ENCODE assay signal across 9 mouse cellular contexts in genomic region chr14:37271015-37271933, GRCm38 (mm10).
DNase-seq lines count a peak whose midpoint lies in the region; ATAC-seq and TF ChIP-seq lines count a peak whose summit lies in the region.
"Had no signal": no experiment of that assay in that cellular context is flagged by ENCODE, and none has a peak within 500 bp of the region (broad histone marks: within the 10 kb centered on the region; RNA-seq: fewer than 3 reads in every experiment).

No protein-coding gene starts in this region.

- H3K4me3 ChIP-seq in forebrain, embryonic 13.5 days: no peak overlapping the region
- no peak overlapping the region for H3K4me3 ChIP-seq in limb, embryonic 14.5 days (replicated peaks; ENCODE audit: low read length)
- H3K4me3 ChIP-seq in neural tube, embryonic 15.5 days (replicated peaks): no peak overlapping the region

- no peaks in the 10 kb centered on the region for H3K27me3 ChIP-seq in forebrain, embryonic 13.5 days
- H3K27me3 ChIP-seq in limb, embryonic 14.5 days (ENCODE audit: control insufficient read depth, insufficient read depth, low read length): no peaks in the 10 kb centered on the region
- no peaks in the 10 kb centered on the region for H3K27me3 ChIP-seq in neural tube, embryonic 15.5 days (replicated peaks)

- H3K4me2 ChIP-seq in forebrain, embryonic 13.5 days: no peak overlapping the region
- no peak overlapping the region for H3K4me2 ChIP-seq in limb, embryonic 14.5 days (replicated peaks; ENCODE audit: low read depth, low read length, severe bottlenecking)
- no peak overlapping the region for H3K4me2 ChIP-seq in neural tube, embryonic 15.5 days

- H3K27ac ChIP-seq in forebrain, embryonic 13.5 days: 0 out of 2 replicates have a peak overlapping the region, but pooled peaks have one; percentile 22
- H3K27ac ChIP-seq in limb, embryonic 14.5 days (replicated peaks; ENCODE audit: low read depth, low read length): no peak overlapping the region
- H3K27ac ChIP-seq in neural tube, embryonic 15.5 days (replicated peaks): peak overlapping the region; percentile 43

- no peaks in the 10 kb centered on the region for H3K36me3 ChIP-seq in forebrain, embryonic 13.5 days (ENCODE audit: poor library complexity, severe bottlenecking)
- no peaks in the 10 kb centered on the region for H3K36me3 ChIP-seq in limb, embryonic 14.5 days (ENCODE audit: control insufficient read depth, insufficient read depth, low read length)
- no peaks in the 10 kb centered on the region for H3K36me3 ChIP-seq in neural tube, embryonic 15.5 days

- no peak overlapping the region for H3K9ac ChIP-seq in forebrain, embryonic 13.5 days
- no peak overlapping the region for H3K9ac ChIP-seq in limb, embryonic 14.5 days (ENCODE audit: low read depth, low read length, severe bottlenecking)
- no peak overlapping the region for H3K9ac ChIP-seq in neural tube, embryonic 15.5 days (replicated peaks)

- intact Hi-C loops in left cerebral cortex, postnatal 4 days (cut with DNase I): no loop called here

- no peaks in the 10 kb centered on the region for H3K9me3 ChIP-seq in forebrain, embryonic 13.5 days (replicated peaks)
- no peaks in the 10 kb centered on the region for H3K9me3 ChIP-seq in limb, embryonic 14.5 days (ENCODE audit: control insufficient read depth, low read length)
- no peaks in the 10 kb centered on the region for H3K9me3 ChIP-seq in neural tube, embryonic 15.5 days (replicated peaks)

- H3K4me1 ChIP-seq in forebrain, embryonic 13.5 days: peaks cover 12% of the 10 kb centered on the region
- H3K4me1 ChIP-seq in limb, embryonic 14.5 days (ENCODE audit: control insufficient read depth, insufficient read depth, low read length): peaks cover 5% of the 10 kb centered on the region; the same call in 1 of the 2 replicates
- peaks cover 16% of the 10 kb centered on the region for H3K4me1 ChIP-seq in neural tube, embryonic 15.5 days

- peak; percentile 50 for DNase-seq in left cerebral cortex, postnatal 4 days
- DNase-seq in left cerebral cortex, adult 11 months (ENCODE audit: low spot score): no peak
- DNase-seq in limb, embryonic 14.5 days (ENCODE audit: low spot score): peak; percentile 33
- no peak for DNase-seq in frontal cortex, postnatal 36 days (ENCODE audit: low spot score in 2 of 2)
- no peak for DNase-seq in cerebellum, adult 9-11 months

- ATAC-seq in forebrain, embryonic 13.5 days: peak; percentile 79; the same call in 1 of the 2 replicates
- peak; percentile 70 for ATAC-seq in limb, embryonic 14.5 days (ENCODE audit: low FRiP score, low read depth)
- ATAC-seq in neural tube, embryonic 15.5 days (ENCODE audit: low FRiP score): peak; percentile 63; the same call in 1 of the 2 replicates
- no peak for ATAC-seq in erythroblast, adult 5-6 weeks (replicated peaks; ENCODE audit: low FRiP score, poor library complexity, severe bottlenecking)
- ATAC-seq: intestine, postnatal 0 days had no signal

- no peak for TF ChIP-seq POLR2A in limb, embryonic 14.5 days (IDR thresholded peaks at IDR 0.05; ENCODE audit: borderline replicate concordance, extremely low read depth, insufficient read depth, insufficient read length)

- 26% methylated on average over 6 of the region's 6 CpGs for WGBS in forebrain, embryonic 13.5 days
- WGBS in limb, embryonic 14.5 days: 41% methylated on average over 6 of the region's 6 CpGs
- WGBS in neural tube, embryonic 15.5 days: 12% methylated on average over 6 of the region's 6 CpGs

Comparison
In these comparisons a context has a peak if more than half of its experiments do, and no peak if none do; other contexts are left out.
1. DNase-seq: peak in left cerebral cortex, postnatal 4 days (single experiment) and limb, embryonic 14.5 days (single experiment); none in left cerebral cortex, adult 11 months (single experiment), frontal cortex, postnatal 36 days (0 of 2) and cerebellum, adult 9-11 months (single experiment).